Mouse (Mus musculus) B cell, adult 62 days (primary cell): Measurements from ENCODE around the gene Ush1g. TPM values are rescaled to one million over a fixed set of nuclear protein-coding genes. Genes with fewer than 3 reads are reported as not detected.

ENCODE experiments used
- total RNA-seq: library from RNA; stranded (reverse); gene quantifications from 4 replicates; pipeline ENCODE4 v1.2.4, GENCODE M21; 2023

Gene Ush1g
- total RNA-seq = not detected in 4 replicates

GRCm38 (mm10) chr11:115321906-115322693, at the start of gene Ush1g:
Gene Ush1g (minus strand): TSS chr11:115322041.

DNA sequence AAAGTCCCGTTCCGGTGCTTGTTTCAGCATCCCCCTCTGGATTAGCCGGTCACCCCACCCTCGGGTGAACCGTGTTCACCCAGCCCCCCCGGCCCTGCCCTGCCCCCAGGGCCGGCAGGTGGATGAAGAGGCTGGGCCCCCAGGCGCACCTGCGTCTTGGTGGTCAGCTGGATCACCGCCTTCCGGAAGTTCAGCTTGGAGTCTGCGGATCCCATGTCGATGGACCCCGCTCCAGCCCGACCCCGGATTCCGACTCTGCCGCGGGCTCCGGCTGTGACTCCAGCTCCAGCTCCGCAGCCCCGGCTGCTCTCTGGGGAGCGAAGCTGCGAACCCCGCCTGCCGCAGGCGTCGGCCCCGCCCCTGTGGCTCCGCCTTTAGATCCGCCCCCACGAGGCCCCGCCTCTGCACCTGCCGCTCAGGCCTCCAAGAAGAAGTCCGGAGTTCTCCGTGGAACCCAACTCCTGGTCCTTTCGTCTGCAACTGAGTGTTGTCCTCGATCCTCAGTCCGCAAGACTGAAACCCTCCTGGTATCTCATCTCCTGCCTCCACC, 45.6 kb upstream of the Ush1g start, which contains the start of gene Hid1:
Hid1 (minus strand) TSS at position 362 of the 550 bp plus-strand sequence.

DNA sequence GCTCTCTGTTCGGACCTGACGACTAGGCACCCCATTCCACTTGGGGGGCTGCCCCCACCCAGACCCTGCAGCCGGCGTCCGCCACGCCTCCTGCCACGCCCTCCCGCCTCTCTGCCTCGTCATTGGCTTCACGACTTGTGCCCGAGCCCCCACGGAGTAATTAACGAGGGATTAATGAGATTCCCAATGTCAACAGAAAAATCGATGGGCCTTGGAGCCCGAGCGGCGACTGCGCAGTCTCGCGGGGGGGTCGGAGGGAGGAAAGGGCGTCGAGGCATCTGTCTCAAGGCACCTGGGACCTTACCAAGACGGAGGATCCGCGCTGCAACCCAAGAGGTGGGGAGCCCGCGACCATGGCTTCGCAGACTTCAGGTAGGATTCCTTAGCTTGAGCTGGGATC, 12.7 kb upstream of the Ush1g start, which contains the start of gene Otop3:
Otop3 (plus strand) TSS at position 201 of the 400 bp plus-strand sequence.

GRCm38 (mm10) chr11:115306863-115307262, 15.0 kb downstream of the Ush1g start, which contains the start of gene Otop2:
Gene Otop2 (plus strand): TSS chr11:115307163.

DNA sequence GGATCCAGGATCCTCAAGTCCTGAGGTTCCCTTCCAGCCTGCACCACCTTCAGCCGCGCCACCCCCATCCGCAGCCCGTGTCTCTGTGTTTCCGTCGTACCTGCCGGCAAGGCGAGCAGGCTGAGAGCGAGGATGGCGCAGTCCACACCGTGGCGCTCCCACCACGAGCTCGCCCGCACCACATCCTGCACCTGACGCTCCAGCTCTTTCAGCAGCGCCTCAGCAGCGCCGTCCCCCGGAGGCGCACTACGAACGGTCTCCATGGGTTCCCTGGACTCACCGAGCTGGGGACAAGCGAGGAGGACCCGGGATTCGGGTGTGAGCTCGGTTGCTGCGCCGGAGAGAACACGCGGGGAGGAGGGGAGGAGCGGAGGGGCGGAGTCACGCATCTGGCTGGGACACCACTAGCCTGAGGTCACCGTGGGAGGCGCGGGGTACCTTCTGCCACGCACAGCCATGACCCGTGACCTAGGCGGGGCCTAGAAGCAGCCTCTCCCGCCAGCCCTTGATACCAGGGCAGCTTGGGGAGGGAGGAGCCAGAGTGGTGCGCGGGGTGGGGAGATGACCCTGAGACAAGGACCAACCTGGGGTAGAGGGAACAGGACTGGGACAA, 24.5 kb downstream of the Ush1g start, which contains the start of gene Fads6:
Fads6 (minus strand) TSS at position 450 of the 613 bp plus-strand sequence.

DNA sequence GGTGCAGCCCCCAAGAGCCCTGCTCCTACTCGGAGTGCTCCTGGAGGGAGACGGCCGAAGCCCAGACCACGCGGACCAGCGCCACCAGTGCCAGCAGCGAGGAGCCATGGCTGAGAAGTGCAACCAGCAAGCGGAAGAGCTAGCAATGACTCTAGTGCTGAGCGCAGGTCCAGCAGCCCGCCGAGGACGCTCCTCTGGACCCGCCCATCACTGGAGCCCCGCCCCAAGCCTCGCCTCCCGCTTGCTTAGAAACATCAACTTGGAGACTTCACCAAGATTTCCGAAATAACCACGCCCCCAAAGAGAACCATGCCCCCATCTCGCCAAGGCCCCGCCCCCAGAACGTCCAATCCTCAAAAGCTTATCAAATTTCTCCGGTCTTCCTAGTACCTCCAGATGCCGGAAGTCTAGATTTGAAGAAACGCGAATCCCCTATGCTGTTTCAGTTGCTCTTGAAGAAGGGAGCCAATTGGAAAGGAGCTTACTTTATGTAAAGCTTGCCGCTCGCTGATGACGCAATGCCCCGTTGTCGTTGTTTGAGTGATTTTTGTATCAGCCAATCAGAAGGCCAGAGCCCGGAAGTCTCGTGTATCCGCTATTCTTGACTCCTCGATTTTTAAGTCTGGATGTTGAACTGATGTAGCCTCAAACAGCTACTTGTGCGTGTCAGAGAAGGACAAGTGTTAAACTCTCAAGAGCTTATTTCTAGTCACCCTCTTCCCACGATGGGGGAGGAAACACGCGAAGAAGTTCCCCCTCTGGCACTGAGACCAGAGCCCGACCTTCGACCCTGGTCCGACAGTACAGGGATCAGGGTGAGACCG, 44.8 kb downstream of the Ush1g start, which contains the start of gene Fdxr:
Fdxr (minus strand) TSS at position 271 of the 824 bp plus-strand sequence.

DNA sequence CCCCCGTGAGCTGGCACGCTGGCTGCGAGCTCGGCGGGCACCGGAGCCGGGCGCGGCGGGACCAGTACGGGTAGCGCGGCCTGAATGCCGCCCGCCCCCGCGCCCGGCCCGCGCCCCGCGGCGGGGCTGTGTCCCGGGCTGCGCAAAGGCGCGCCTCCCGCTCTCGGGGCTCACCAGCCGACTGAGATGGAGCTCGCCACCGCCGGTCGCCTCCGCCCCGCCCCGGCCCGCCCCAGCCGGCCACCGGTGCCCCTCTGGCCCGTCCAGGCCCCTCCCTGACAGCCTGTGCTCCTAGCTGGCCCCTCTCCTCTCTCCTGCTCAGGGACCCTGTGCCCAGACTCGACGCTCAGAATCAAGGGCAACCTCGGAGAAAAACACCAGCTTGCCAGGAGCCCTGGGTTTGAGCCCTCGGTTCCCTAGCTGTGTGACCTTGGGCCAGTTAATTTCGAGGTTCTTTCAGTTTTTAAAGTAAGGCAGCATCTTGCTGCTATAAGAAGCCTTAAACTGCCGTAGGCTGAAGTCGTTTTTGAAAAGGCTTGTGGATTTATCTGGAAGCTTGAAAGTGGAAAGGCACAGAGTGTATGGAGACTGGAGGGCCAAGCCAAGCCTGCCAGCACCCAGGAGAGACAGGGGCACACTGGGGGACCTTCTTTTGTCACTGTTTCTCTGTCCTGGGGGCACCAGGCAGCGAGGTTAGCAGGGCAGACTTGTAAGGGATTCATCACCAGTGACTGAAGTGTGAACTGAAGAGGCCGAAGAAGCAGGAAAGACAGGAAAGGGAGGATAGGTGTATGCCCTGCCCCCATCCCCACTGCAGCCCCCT, 54.6 kb downstream of the Ush1g start, which contains the start of gene Grin2c:
Grin2c (minus strand) TSS at position 183 of the 823 bp plus-strand sequence.

Other genes with a start within 250 kb of the Ush1g start
- gene Rab37, start 230.6 kb downstream of the Ush1g start, total RNA-seq = 4.9 to 8.0 TPM (median 7.2 TPM) in 4 replicates
- 7.2 to 10.4 TPM (median 8.8 TPM) in 4 replicates for gene Cd300lf, start 188.0 kb downstream of the Ush1g start, total RNA-seq
- gene Slc9a3r1, start 158.7 kb downstream of the Ush1g start, total RNA-seq = 74.3 to 78.2 TPM (median 77.2 TPM) in 4 replicates
- 9.3 to 19.2 TPM (median 15.9 TPM) in 4 replicates for gene Tmem104, start 134.6 kb downstream of the Ush1g start, total RNA-seq
- 12.5 to 18.4 TPM (median 14.7 TPM) in 4 replicates for gene Nat9, start 134.2 kb downstream of the Ush1g start, total RNA-seq
- gene Grin2c, start 54.8 kb downstream of the Ush1g start, total RNA-seq = not detected in 4 replicates
- gene Fdxr, start 45.0 kb downstream of the Ush1g start, total RNA-seq = 16.7 to 19.8 TPM (median 18.0 TPM) in 4 replicates
- gene Fads6, start 24.4 kb downstream of the Ush1g start, total RNA-seq = 0.16 to 0.24 TPM in 2 of 4 replicates, not detected in the others
- gene Otop2, start 14.9 kb downstream of the Ush1g start, total RNA-seq = not detected in 4 replicates
- not detected in 4 replicates for gene Otop3, start 12.7 kb upstream of the Ush1g start, total RNA-seq
- 0.35 to 1.2 TPM (median 1.1 TPM) in 3 of 4 replicates, not detected in the other for gene Hid1, start 45.7 kb upstream of the Ush1g start, total RNA-seq
- not detected in 4 replicates for gene Cdr2l, start 59.9 kb upstream of the Ush1g start, total RNA-seq
- 33.8 to 53.7 TPM (median 46.1 TPM) in 4 replicates for gene Mrpl58, start 81.7 kb upstream of the Ush1g start, total RNA-seq
- gene Atp5h, start 97.9 kb upstream of the Ush1g start, total RNA-seq = 166 to 192 TPM (median 181 TPM) in 4 replicates
- gene Kctd2, start 98.1 kb upstream of the Ush1g start, total RNA-seq = 38.3 to 48.6 TPM (median 42.8 TPM) in 4 replicates
- 0.29 TPM in 1 of 4 replicates, not detected in the others for gene Trim80, start 118.5 kb upstream of the Ush1g start, total RNA-seq
- gene Slc16a5, start 140.4 kb upstream of the Ush1g start, total RNA-seq = not detected in 4 replicates
- gene Armc7, start 153.6 kb upstream of the Ush1g start, total RNA-seq = 7.5 to 9.9 TPM (median 9.5 TPM) in 4 replicates
- gene Nt5c, start 169.8 kb upstream of the Ush1g start, total RNA-seq = 67.1 to 79.0 TPM (median 74.4 TPM) in 4 replicates
- gene Jpt1, start 192.3 kb upstream of the Ush1g start, total RNA-seq = 191 to 199 TPM (median 195 TPM) in 4 replicates
- gene Sumo2, start 214.2 kb upstream of the Ush1g start, total RNA-seq = 235 to 270 TPM (median 258 TPM) in 4 replicates
- 59.2 to 77.9 TPM (median 72.2 TPM) in 4 replicates for gene Nup85, start 242.4 kb upstream of the Ush1g start, total RNA-seq